Mouse (Mus musculus): ENCODE measurements at regions not wholly inside any gene's neighbourhood (a gene's known extent, or its start where the extent isn't known, plus 50 kb on each side); places are given as distances from the start of the nearest gene placed in this dataset.

GRCm38 (mm10) chrX:61119499-61119898 lies 65.9 kb downstream of the Cdr1 start:
- H3K27ac ChIP-seq, result no peak overlapping the region
- H3K4me1 ChIP-seq, result no peaks in the 10 kb centered on the region
- no peaks in the 10 kb centered on the region for H3K9me3 ChIP-seq (replicated peaks)
- H3K27me3 ChIP-seq, result no peaks in the 10 kb centered on the region
- no peaks in the 10 kb centered on the region for H3K36me3 ChIP-seq
- H3K4me2 ChIP-seq (replicated peaks), result peak overlapping the region; percentile 17; the same call in 1 of the 2 replicates
- 25% methylated on average over 6 of the region's 6 CpGs for WGBS
- no peak overlapping the region for H3K9ac ChIP-seq
- H3K4me3 ChIP-seq, result no peak overlapping the region
- ATAC-seq (ENCODE audit: low FRiP score), result no peak

- peak overlapping the region; percentile 40; the same call in 1 of the 2 replicates for H3K4me2 ChIP-seq (replicated peaks)
- ATAC-seq (ENCODE audit: low FRiP score), result no peak
- H3K36me3 ChIP-seq, result no peaks in the 10 kb centered on the region
- H3K4me1 ChIP-seq, result no peaks in the 10 kb centered on the region
- H3K27ac ChIP-seq, result no peak overlapping the region
- 58% methylated on average over 4 of the region's 4 CpGs for WGBS
- no peaks in the 10 kb centered on the region for H3K9me3 ChIP-seq (replicated peaks)
- H3K27me3 ChIP-seq, result no peaks in the 10 kb centered on the region
- H3K4me3 ChIP-seq, result no peak overlapping the region
- no peak overlapping the region for H3K9ac ChIP-seq
These were observed 68.0 kb downstream of the Cdr1 start for GRCm38 (mm10) chrX:61117368-61117767.

GRCm38 (mm10) chrX:61116010-61116447 lies 69.3 kb downstream of the Cdr1 start:
- Histone ChIP-seq H3K27me3 (no peaks in the 10 kb centered on the region), H3K9me3 (replicated peaks) (no peaks in the 10 kb centered on the region), H3K36me3 (no peaks in the 10 kb centered on the region), H3K4me2 (replicated peaks) (peak overlapping the region; percentile 40), H3K4me3 (peak overlapping the region; percentile 24), H3K27ac (no peak overlapping the region), H3K4me1 (no peaks in the 10 kb centered on the region), H3K9ac (no peak overlapping the region)
- 22% methylated on average over 10 of the region's 10 CpGs for WGBS
- peak; percentile 76 for ATAC-seq (ENCODE audit: low FRiP score)
